Mouse (Mus musculus): ENCODE data around the gene Degs2. TPM values are rescaled to one million over a fixed set of nuclear protein-coding genes. Genes with fewer than 3 reads are reported as not detected.

Gene Degs2
- polyA plus RNA-seq, 1 experiment from 2014 or later, result 1.6 TPM

- H3K4me1 ChIP-seq (ENCODE audit: control insufficient read depth, insufficient read depth, low read length), result 0 out of 2 replicates have a peak, but pooled peaks cover 4% of the 10 kb centered on the region
- no peaks in the 10 kb centered on the region for H3K9me3 ChIP-seq (ENCODE audit: control insufficient read depth, low read length)
- H3K36me3 ChIP-seq (ENCODE audit: control insufficient read depth, insufficient read depth, low read length), result no peaks in the 10 kb centered on the region
- ATAC-seq (ENCODE audit: insufficient number of reproducible peaks, low FRiP score, low TSS enrichment, low read depth), result no peak
- H3K9ac ChIP-seq (ENCODE audit: low read length), result no peak overlapping the region
- H3K27ac ChIP-seq (replicated peaks; ENCODE audit: low read depth, low read length), result no peak overlapping the region
- 90% methylated on average over 4 of the region's 4 CpGs for WGBS
- no peak overlapping the region for H3K4me3 ChIP-seq (ENCODE audit: low read depth, low read length)
- H3K4me2 ChIP-seq (ENCODE audit: low read depth, severe bottlenecking), result no peak overlapping the region
- no peak for DNase-seq (ENCODE audit: low spot score)
- H3K27me3 ChIP-seq (ENCODE audit: control insufficient read depth, insufficient read depth, low read length), result no peaks in the 10 kb centered on the region
Measured at GRCm38 (mm10) chr12:108635501-108635900, 66.6 kb downstream of the Degs2 start.

DNA sequence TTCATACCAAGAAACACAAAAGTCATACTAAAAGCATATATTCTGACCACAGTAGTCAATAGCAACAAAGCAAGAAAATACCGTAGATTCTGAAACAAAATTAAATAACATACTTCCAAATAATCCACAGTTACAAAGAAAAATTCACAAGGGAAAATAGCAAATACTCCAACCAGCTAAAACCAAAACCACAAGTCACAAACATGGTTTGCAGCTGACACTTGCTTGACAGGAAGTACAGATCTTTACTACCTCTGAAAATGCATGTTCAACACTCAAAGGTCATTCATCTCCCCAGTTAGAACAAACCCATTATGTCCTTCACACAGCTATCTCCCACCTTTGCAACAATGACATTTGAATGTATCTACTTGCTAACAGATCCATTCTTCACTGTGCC is 68.1 kb downstream of the Degs2 start:
- 0 out of 2 replicates have a peak, but pooled peaks cover 4% of the 10 kb centered on the region for H3K4me1 ChIP-seq (ENCODE audit: control insufficient read depth, insufficient read depth, low read length)
- ATAC-seq (ENCODE audit: insufficient number of reproducible peaks, low FRiP score, low TSS enrichment, low read depth), result no peak
- 96% methylated on average over 1 of the region's 1 CpGs for WGBS
- H3K36me3 ChIP-seq (ENCODE audit: control insufficient read depth, insufficient read depth, low read length), result no peaks in the 10 kb centered on the region
- no peak for DNase-seq (ENCODE audit: low spot score)
- no peaks in the 10 kb centered on the region for H3K27me3 ChIP-seq (ENCODE audit: control insufficient read depth, insufficient read depth, low read length)
- no peaks in the 10 kb centered on the region for H3K9me3 ChIP-seq (ENCODE audit: control insufficient read depth, low read length)
- H3K27ac ChIP-seq (replicated peaks; ENCODE audit: low read depth, low read length), result no peak overlapping the region
- H3K4me2 ChIP-seq (ENCODE audit: low read depth, severe bottlenecking), result no peak overlapping the region
- no peak overlapping the region for H3K9ac ChIP-seq (ENCODE audit: low read length)
- H3K4me3 ChIP-seq (ENCODE audit: low read depth, low read length), result no peak overlapping the region

- DNase-seq (ENCODE audit: low spot score), result no peak
- Histone ChIP-seq H3K4me1 (ENCODE audit: control insufficient read depth, insufficient read depth, low read length) (0 out of 2 replicates have a peak, but pooled peaks cover 4% of the 10 kb centered on the region), H3K4me2 (ENCODE audit: low read depth, severe bottlenecking) (no peak overlapping the region), H3K9ac (ENCODE audit: low read length) (no peak overlapping the region), H3K27me3 (ENCODE audit: control insufficient read depth, insufficient read depth, low read length) (no peaks in the 10 kb centered on the region), H3K27ac (replicated peaks; ENCODE audit: low read depth, low read length) (no peak overlapping the region), H3K9me3 (ENCODE audit: control insufficient read depth, low read length) (no peaks in the 10 kb centered on the region), H3K4me3 (ENCODE audit: low read depth, low read length) (no peak overlapping the region), H3K36me3 (ENCODE audit: control insufficient read depth, insufficient read depth, low read length) (no peaks in the 10 kb centered on the region)
- ATAC-seq (ENCODE audit: insufficient number of reproducible peaks, low FRiP score, low TSS enrichment, low read depth), result no peak
Measured at GRCm38 (mm10) chr12:108632501-108632900, 69.6 kb downstream of the Degs2 start.

DNA sequence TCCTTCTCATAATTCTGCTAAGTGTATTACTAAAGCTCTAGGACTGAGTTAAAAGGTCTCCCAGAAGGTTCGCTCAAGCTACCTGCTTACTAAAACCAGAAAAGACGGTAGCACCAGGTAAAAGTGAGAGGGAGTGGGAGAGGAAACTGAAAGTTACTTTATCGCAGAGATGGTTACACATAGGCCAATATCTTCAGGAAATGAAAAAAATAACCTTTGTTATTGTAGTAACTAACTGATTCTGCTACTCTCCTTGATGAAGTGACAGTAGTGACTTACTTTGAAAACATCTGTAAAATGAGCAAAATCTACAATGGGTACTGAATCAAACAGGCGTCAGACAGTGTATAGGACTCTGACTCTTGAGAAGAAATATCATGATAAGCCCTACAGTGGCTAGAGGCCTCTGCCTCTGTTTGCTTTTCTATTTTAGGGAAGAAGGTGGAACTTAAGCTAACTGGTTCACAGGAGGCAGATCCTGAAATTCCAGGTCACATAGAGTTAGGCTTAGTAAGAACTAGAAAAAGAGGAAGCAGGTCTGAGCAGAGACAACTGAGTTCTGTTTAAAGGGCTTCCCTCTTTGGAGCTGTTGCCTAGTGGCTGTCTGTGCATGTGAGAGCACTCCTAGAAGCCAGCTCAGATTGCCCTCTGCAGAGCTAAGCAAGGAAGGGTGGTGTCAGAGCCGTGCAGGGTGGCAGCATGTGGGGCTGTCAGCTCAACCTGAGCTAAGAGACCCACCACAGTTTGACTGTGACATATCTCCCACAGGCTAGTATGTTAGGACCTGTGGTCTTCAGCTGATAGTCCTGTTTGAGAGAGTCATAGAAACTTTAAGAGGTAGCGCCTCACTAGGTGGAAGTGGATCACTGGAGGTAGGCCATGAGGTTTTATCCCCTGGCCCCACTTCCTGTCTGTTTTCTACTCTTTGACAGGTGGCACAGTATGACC is 71.1 kb downstream of the Degs2 start:
- Histone ChIP-seq H3K27ac (replicated peaks; ENCODE audit: low read depth, low read length) (no peak overlapping the region), H3K27me3 (ENCODE audit: control insufficient read depth, insufficient read depth, low read length) (no peaks in the 10 kb centered on the region), H3K36me3 (ENCODE audit: control insufficient read depth, insufficient read depth, low read length) (no peaks in the 10 kb centered on the region), H3K4me3 (ENCODE audit: low read depth, low read length) (no peak overlapping the region), H3K4me2 (ENCODE audit: low read depth, severe bottlenecking) (no peak overlapping the region), H3K4me1 (ENCODE audit: control insufficient read depth, insufficient read depth, low read length) (0 out of 2 replicates have a peak, but pooled peaks cover 4% of the 10 kb centered on the region), H3K9ac (ENCODE audit: low read length) (no peak overlapping the region), H3K9me3 (ENCODE audit: control insufficient read depth, low read length) (no peaks in the 10 kb centered on the region)
- ATAC-seq (ENCODE audit: insufficient number of reproducible peaks, low FRiP score, low TSS enrichment, low read depth) (no peak), DNase-seq (ENCODE audit: low spot score) (no peak)
- 86% methylated on average over 6 of the region's 6 CpGs for WGBS

DNA sequence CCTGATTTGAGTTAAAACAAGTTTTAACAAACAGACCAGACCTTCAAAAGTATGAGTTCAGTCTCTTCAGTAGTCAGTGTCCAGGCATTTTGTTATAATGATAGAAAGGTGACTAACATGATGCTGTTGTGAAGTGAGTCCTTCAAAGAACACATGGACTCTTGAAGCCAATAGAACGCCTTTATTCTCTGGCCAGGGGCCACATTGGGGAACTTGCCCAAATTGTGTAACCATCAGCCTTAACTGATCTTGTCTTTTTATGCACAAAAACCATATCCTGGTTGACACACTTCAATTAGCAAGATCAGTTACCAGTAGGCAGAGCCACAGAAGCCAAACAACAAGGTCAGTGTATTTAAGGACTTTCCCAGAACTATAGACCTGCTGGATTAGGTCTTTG is 72.6 kb downstream of the Degs2 start:
- Histone ChIP-seq H3K4me2 (ENCODE audit: low read depth, severe bottlenecking) (no peak overlapping the region), H3K27ac (replicated peaks; ENCODE audit: low read depth, low read length) (no peak overlapping the region), H3K4me3 (ENCODE audit: low read depth, low read length) (no peak overlapping the region), H3K27me3 (ENCODE audit: control insufficient read depth, insufficient read depth, low read length) (no peaks in the 10 kb centered on the region), H3K4me1 (ENCODE audit: control insufficient read depth, insufficient read depth, low read length) (0 out of 2 replicates have a peak, but pooled peaks cover 4% of the 10 kb centered on the region), H3K9me3 (ENCODE audit: control insufficient read depth, low read length) (no peaks in the 10 kb centered on the region), H3K36me3 (ENCODE audit: control insufficient read depth, insufficient read depth, low read length) (no peaks in the 10 kb centered on the region), H3K9ac (ENCODE audit: low read length) (no peak overlapping the region)
- no peak for DNase-seq (ENCODE audit: low spot score)
- WGBS, result 91% methylated on average over 1 of the region's 1 CpGs
- no peak for ATAC-seq (ENCODE audit: insufficient number of reproducible peaks, low FRiP score, low TSS enrichment, low read depth)

MicroRNA genes within 50 kb of the gene (microRNA counts, 519-probe panel; counts per million panel counts)
- microRNA mmu-miR-342-3p (4,079 counts per million, percentile 59 among the panel's probes with 10 or more counts), microRNA mmu-miR-342-5p (not detected)

Small RNAs within 50 kb of the gene (microRNA-seq; reads per million reads assigned to microRNA genes)
- gene Gm23872 (not detected), gene Mir342 (5,265 reads per million, percentile 89 among the genes with 10 or more reads in this experiment)

Other genes with a start within 250 kb of the Degs2 start
- 80.0 and 84.3 TPM in 2 replicates for gene Evl, start 147.6 kb downstream of the Degs2 start, polyA plus RNA-seq (2014; fragmentation: Nextera tagmentation; extraction: Ambion mirVana)
- gene Yy1, start 90.7 kb upstream of the Degs2 start, polyA plus RNA-seq (2014; fragmentation: Nextera tagmentation; extraction: Ambion mirVana), result 20.0 and 21.7 TPM in 2 replicates
- gene Slc25a29, start 133.6 kb upstream of the Degs2 start, polyA plus RNA-seq (2014; fragmentation: Nextera tagmentation; extraction: Ambion mirVana), result 10.9 and 11.7 TPM in 2 replicates
- 12.6 and 18.2 TPM in 2 replicates for gene Slc25a47, start 133.7 kb upstream of the Degs2 start, polyA plus RNA-seq (2014; fragmentation: Nextera tagmentation; extraction: Ambion mirVana)
- gene Wdr25, start 191.3 kb upstream of the Degs2 start, polyA plus RNA-seq (2014; fragmentation: Nextera tagmentation; extraction: Ambion mirVana), result 4.9 and 7.0 TPM in 2 replicates
- gene Wars, start 191.9 kb upstream of the Degs2 start, polyA plus RNA-seq (2014; fragmentation: Nextera tagmentation; extraction: Ambion mirVana), result 117 and 123 TPM in 2 replicates